Mouse (Mus musculus) erythroblast, embryonic 14.5 days (primary cell): ENCODE results near the gene Elf5.

Source experiments
- GATA1 ChIP-seq: IDR thresholded peaks from 2 replicates; pipeline ENCODE4 v1.6.1; 2012; ENCODE audit warnings: low read length, inconsistent platforms, mixed read lengths
- TAL1 ChIP-seq: IDR thresholded peaks from 3 replicates; pipeline ENCODE4 v1.6.1; 2012; ENCODE audit warnings: low read length, inconsistent platforms, mixed read lengths

DNA sequence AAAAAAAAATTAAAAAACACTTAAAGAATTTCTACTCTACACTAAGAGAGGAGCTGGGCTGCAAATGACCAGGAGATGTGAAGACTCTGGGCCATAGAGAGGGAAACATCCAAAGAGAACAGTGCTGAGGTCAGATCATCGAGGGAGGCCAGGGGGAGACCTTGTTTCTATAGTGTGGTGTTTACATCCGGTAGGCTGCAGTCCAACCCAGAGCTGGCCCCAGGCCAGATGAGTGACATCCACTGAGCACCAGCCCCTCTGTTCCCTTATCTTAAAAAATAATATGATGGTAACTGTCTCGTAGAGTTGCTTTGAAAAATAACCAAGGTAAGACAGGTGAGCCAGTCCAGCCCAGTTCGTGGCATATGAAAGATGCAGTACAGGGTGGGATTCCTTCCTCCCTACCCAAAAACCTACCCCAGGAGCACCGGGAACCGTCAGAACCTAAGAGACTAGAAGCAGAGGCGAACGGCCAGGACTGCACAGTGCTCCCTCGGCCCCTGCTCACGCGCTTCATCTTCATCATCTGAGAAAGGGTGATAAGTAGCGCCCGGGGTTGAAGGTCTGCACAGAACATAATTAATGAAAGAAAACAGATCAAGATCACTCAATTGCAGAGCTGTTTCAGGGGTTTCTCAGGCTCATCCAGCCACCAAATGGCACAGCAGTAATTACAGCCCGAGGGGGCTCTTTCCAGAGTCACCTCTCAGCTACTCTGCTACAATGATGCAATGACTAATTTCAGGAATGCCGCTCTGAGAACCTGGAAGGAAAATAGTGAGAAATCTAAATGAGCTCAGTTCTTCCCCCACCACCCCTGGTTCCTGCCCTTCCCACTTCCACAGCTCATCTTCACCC lies 9.4 kb downstream of the Elf5 start:
- TF ChIP-seq GATA1 = no peak
- no peak for TF ChIP-seq TAL1
